Mouse (Mus musculus) MEL (cell line): ENCODE data around the gene H13. TPM values are rescaled to one million over a fixed set of nuclear protein-coding genes. Genes with fewer than 3 reads are reported as not detected.

Source experiments
- DNase-seq: peaks from one replicate; pipeline ENCODE4 v3.0.0; 2011; ENCODE audit warnings: low read depth, low spot score
- H3K27ac ChIP-seq: 2 replicates; pipeline ENCODE4 v1.5.1; 2012; ENCODE audit warnings: low read depth, mild to moderate bottlenecking, control low read depth, low read length, moderate library complexity; ENCODE audit not compliant: control insufficient read depth
- H3K27me3 ChIP-seq, 2 experiments: fragments of 150-350 bp in 1 of 2; sonication (generic) in 1 of 2; 2 replicates each; pipeline ENCODE4 v1.6.1; 2012; ENCODE audit warnings: low read length in 2 of 2, mild to moderate bottlenecking in 2 of 2, improper control_type of control experiment in 1 of 2, moderate library complexity in 1 of 2; ENCODE audit not compliant: insufficient read depth in 2 of 2, control insufficient read depth in 1 of 2
- H3K36me3 ChIP-seq, 2 experiments: 2 replicates each; pipeline ENCODE4 v1.6.1; 2012 to 2014; ENCODE audit warnings: low read length in 2 of 2, improper control_type of control experiment in 1 of 2, inconsistent platforms in 1 of 2, mild to moderate bottlenecking in 1 of 2; ENCODE audit not compliant: insufficient read depth in 2 of 2, control insufficient read depth in 1 of 2
- H3K4me1 ChIP-seq, 2 experiments: fragments of 150-350 bp in 1 of 2; sonication (generic) in 1 of 2; 2 replicates each; pipeline ENCODE4 v1.6.1; 2012; ENCODE audit warnings: low read length in 2 of 2, improper control_type of control experiment in 1 of 2, mild to moderate bottlenecking in 1 of 2; ENCODE audit not compliant: insufficient read depth in 2 of 2, control insufficient read depth in 1 of 2
- H3K4me3 ChIP-seq, 2 experiments: fragments of 150-350 bp in 1 of 2; sonication (generic) in 1 of 2; 2 replicates each; pipeline ENCODE4 v1.5.1; 2012; ENCODE audit warnings: low read depth in 2 of 2, low read length in 2 of 2, mild to moderate bottlenecking in 2 of 2, moderate library complexity in 2 of 2, control low read depth in 1 of 2, improper control_type of control experiment in 1 of 2; ENCODE audit not compliant: control insufficient read depth in 1 of 2, insufficient read depth in 1 of 2
- H3K79me2 ChIP-seq: 2 replicates; pipeline ENCODE4 v1.6.1; 2012; ENCODE audit warnings: mild to moderate bottlenecking, low read length, moderate library complexity; ENCODE audit not compliant: control insufficient read depth, poor library complexity, insufficient read depth
- H3K9ac ChIP-seq: 2 replicates; pipeline ENCODE4 v1.6.1; 2012; ENCODE audit warnings: low read depth, mild to moderate bottlenecking, control low read depth, low read length, moderate library complexity; ENCODE audit not compliant: control insufficient read depth, poor library complexity, severe bottlenecking
- H3K9me3 ChIP-seq: fragments of 150-350 bp; sonication (generic); replicated peaks from 2 replicates; pipeline ENCODE4 v1.6.1; 2012; ENCODE audit warnings: mild to moderate bottlenecking, low read length, improper control_type of control experiment, moderate library complexity; ENCODE audit not compliant: insufficient read depth
- BHLHE40 ChIP-seq: IDR thresholded peaks from 2 replicates; pipeline ENCODE4 v1.6.1; 2012; ENCODE audit warnings: low read depth, mild to moderate bottlenecking, inconsistent platforms, low read length, improper control_type of control experiment, borderline replicate concordance
- CHD1 ChIP-seq: IDR thresholded peaks from 2 replicates; pipeline ENCODE4 v1.6.1; 2012; ENCODE audit warnings: low read depth, mild to moderate bottlenecking, inconsistent platforms, low read length, improper control_type of control experiment
- CHD2 ChIP-seq: IDR thresholded peaks from 2 replicates; pipeline ENCODE4 v1.6.1; 2011; ENCODE audit warnings: low read length, improper control_type of control experiment
- ELF1 ChIP-seq: IDR thresholded peaks from 2 replicates; pipeline ENCODE4 v1.6.1; 2014; ENCODE audit warnings: low read depth, mild to moderate bottlenecking, inconsistent platforms, low read length, improper control_type of control experiment, moderate library complexity
- ETS1 ChIP-seq: IDR thresholded peaks from 2 replicates; pipeline ENCODE4 v1.6.1; 2012; ENCODE audit warnings: low read depth, mild to moderate bottlenecking, inconsistent platforms, low read length, improper control_type of control experiment, moderate library complexity
- JUND ChIP-seq: IDR thresholded peaks from 2 replicates; pipeline ENCODE4 v1.6.1; 2011; ENCODE audit warnings: low read depth, mild to moderate bottlenecking, improper control_type of control experiment, low read length
- MAFK ChIP-seq: IDR thresholded peaks from 2 replicates; pipeline ENCODE4 v1.6.1; 2011; ENCODE audit warnings: low read depth, mild to moderate bottlenecking, low read length, improper control_type of control experiment, borderline replicate concordance
- MAZ ChIP-seq: IDR thresholded peaks from 2 replicates; pipeline ENCODE4 v1.6.1; 2012; ENCODE audit warnings: low read depth, mild to moderate bottlenecking, inconsistent platforms, low read length, improper control_type of control experiment
- MXI1 ChIP-seq: IDR thresholded peaks from 2 replicates; pipeline ENCODE4 v1.6.1; 2011; ENCODE audit warnings: mild to moderate bottlenecking, low read depth, low read length, improper control_type of control experiment
- MYC ChIP-seq: IDR thresholded peaks from 2 replicates; pipeline ENCODE4 v1.6.1; 2011; ENCODE audit warnings: low read depth, mild to moderate bottlenecking, low read length, improper control_type of control experiment, moderate library complexity
- NELFE ChIP-seq: IDR thresholded peaks from 2 replicates; pipeline ENCODE4 v1.6.1; 2011; ENCODE audit warnings: low read depth, low read length, improper control_type of control experiment
- POLR2A ChIP-seq, 2 experiments: IDR thresholded peaks; 2 replicates each; pipeline ENCODE4 v1.6.1; 2011 to 2012; ENCODE audit warnings: low read length in 2 of 2, mild to moderate bottlenecking in 2 of 2, control low read depth in 1 of 2, improper control_type of control experiment in 1 of 2, low read depth in 1 of 2, moderate library complexity in 1 of 2; ENCODE audit not compliant: control insufficient read depth in 1 of 2, insufficient read depth in 1 of 2, poor library complexity in 1 of 2
- POLR2AphosphoS5 ChIP-seq: IDR thresholded peaks from 2 replicates; pipeline ENCODE4 v1.6.1; 2012; ENCODE audit warnings: low read depth, borderline replicate concordance, mild to moderate bottlenecking, inconsistent platforms, low read length, moderate library complexity, mixed read lengths
- RCOR1 ChIP-seq: IDR thresholded peaks from 2 replicates; pipeline ENCODE4 v1.6.1; 2012; ENCODE audit warnings: low read depth, mild to moderate bottlenecking, inconsistent platforms, low read length, improper control_type of control experiment
- SIN3A ChIP-seq: IDR thresholded peaks from 2 replicates; pipeline ENCODE4 v1.6.1; 2012; ENCODE audit warnings: low read length, improper control_type of control experiment, inconsistent platforms
- SMC3 ChIP-seq: IDR thresholded peaks from 2 replicates; pipeline ENCODE4 v1.6.1; 2011; ENCODE audit warnings: low read depth, low read length, improper control_type of control experiment
- ZKSCAN1 ChIP-seq: IDR thresholded peaks from 2 replicates; pipeline ENCODE4 v1.6.1; 2012; ENCODE audit warnings: low read depth, mild to moderate bottlenecking, inconsistent platforms, low read length, improper control_type of control experiment, moderate library complexity
- ZMIZ1 ChIP-seq: IDR thresholded peaks from 2 replicates; pipeline ENCODE4 v1.6.1; 2012; ENCODE audit warnings: low read depth, mild to moderate bottlenecking, inconsistent platforms, low read length, improper control_type of control experiment, moderate library complexity
- ZNF384 ChIP-seq: IDR thresholded peaks from 2 replicates; pipeline ENCODE4 v1.6.1; 2012; ENCODE audit warnings: low read depth, mild to moderate bottlenecking, inconsistent platforms, low read length, improper control_type of control experiment
- polyA plus RNA-seq, 2 experiments: library from polyadenylated mRNA; stranded (reverse) in 1 of 2; unstranded in 1 of 2; fragments of >175 nt in 1 of 2; fragments of >200 nt in 1 of 2; gene quantifications; 2 replicates each; pipeline versions ENCODE4 v1.2.1 to v1.2.4; 2012; ENCODE audit warnings: low replicate concordance in 2 of 2, low read depth in 1 of 2; ENCODE audit not compliant: insufficient read length in 2 of 2, insufficient read depth in 1 of 2, missing spikeins in 1 of 2
- total RNA-seq: library from RNA; depleted of rRNA; stranded (reverse); fragments of 300-350 nt; gene quantifications from 2 replicates; pipeline ENCODE4 v1.2.3, GENCODE M21; 2012

Gene H13
- total and polyA plus RNA-seq, 3 experiments, result 82.7 to 421 (median 139) TPM

DNA sequence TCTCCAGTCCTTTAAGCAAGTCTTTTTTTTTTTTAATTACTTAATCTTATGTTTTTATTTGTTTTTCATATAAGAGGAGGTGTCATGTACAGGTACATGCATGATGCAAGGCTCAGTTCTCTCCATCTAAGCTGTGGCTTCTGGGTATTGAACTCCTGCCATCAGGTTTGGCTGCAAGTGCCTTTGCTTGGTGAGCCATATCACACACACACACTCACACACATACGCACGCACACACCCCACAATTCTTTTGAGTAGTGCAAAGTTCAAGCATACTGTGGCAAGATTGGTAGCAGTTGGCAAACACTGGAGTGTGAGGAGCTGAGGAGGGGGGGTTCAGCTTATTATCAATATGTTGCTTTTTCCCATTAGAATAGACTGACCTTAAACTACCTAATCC is 63.9 kb downstream of the H13 start:
- Histone ChIP-seq H3K36me3 (peaks cover 0 to 7% of the 10 kb centered on the region in 2 experiments; a peak in 2 of 4 replicates), H3K79me2 (peaks cover 18% of the 10 kb centered on the region), H3K27ac (no peak overlapping the region), H3K9me3 (no peaks in the 10 kb centered on the region), H3K27me3 (no peaks in the 10 kb centered on the region; a peak in 1 of 4 replicates), H3K4me1 (peaks cover 0 to 16% of the 10 kb centered on the region in 2 experiments; a peak in 2 of 4 replicates), H3K9ac (no peak overlapping the region), H3K4me3 (no peak overlapping the region)
- no peak for TF ChIP-seq RCOR1
- DNase-seq, result peak; percentile 26

DNA sequence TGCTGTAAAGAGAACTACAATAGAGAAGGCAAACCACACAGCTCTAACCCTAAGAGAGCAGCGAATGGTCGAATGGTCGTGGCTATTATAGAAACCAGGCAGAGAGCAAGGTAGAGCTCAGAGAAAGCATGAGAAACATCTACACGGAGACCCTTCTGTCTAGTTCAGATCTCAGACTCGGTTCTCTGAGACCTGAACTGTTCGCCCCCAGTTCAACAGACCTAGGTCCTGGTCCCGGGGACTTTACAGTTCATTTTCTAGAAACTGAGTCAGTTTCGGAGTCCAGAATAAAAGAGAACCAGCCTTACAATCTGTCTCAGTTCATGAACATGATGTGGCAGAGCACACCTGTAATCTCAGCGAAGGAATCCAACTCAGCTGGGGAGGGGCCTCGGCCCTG is 65.2 kb downstream of the H13 start:
- Histone ChIP-seq H3K9me3 (no peaks in the 10 kb centered on the region), H3K27ac (no peak overlapping the region), H3K27me3 (no peaks in the 10 kb centered on the region; a peak in 1 of 4 replicates), H3K36me3 (peaks cover 0 to 12% of the 10 kb centered on the region in 2 experiments; a peak in 2 of 4 replicates), H3K4me3 (no peak overlapping the region), H3K9ac (no peak overlapping the region), H3K4me1 (peaks cover 0 to 19% of the 10 kb centered on the region in 2 experiments; a peak in 2 of 4 replicates), H3K79me2 (peaks cover 18% of the 10 kb centered on the region)
- no peak for TF ChIP-seq BHLHE40
- no peak for TF ChIP-seq ELF1
- no peak for TF ChIP-seq NELFE
- no peak for TF ChIP-seq MAZ
- no peak for TF ChIP-seq POLR2A (IDR thresholded peaks at IDR 0.05; ENCODE audit: control insufficient read depth in 1 of 2, insufficient read depth in 1 of 2, low read depth in 1 of 2, low read length in 2 of 2, poor library complexity in 1 of 2)
- no peak for TF ChIP-seq POLR2AphosphoS5
- no peak for TF ChIP-seq SMC3
- TF ChIP-seq ZKSCAN1, result no peak
- no peak for TF ChIP-seq ZMIZ1
- TF ChIP-seq CHD2, result no peak
- TF ChIP-seq MYC, result no peak
- no peak for TF ChIP-seq CHD1
- TF ChIP-seq MXI1, result no peak
- DNase-seq, result no peak

DNA sequence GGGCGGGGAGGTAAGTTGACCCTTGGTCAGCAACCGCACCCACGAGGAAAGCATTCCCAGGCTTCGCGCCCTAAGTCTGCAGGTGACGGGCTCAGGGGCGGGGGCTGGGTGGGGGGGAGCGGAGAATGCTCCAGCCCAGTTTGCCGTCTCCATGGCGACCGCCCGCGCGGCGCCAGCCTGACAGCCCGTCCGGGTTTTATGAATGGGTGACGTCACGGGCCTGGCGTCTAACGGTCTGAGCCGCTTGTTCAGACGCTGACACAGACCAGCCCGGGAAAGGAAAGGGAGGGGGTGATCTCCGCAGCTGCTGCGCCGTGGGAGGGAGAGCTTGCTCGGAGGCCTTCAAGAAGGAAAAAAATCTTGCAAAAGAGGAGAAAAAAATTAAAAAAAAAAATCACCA is 65.7 kb downstream of the H13 start:
- peak; percentile 73 for DNase-seq
- peak overlapping the region; percentile 38 to 39 for H3K4me3 ChIP-seq
- H3K4me1 ChIP-seq, result peaks cover 0 to 19% of the 10 kb centered on the region in 2 experiments; a peak in 2 of 4 replicates
- H3K79me2 ChIP-seq, result peaks cover 18% of the 10 kb centered on the region
- H3K27me3 ChIP-seq, result no peaks in the 10 kb centered on the region; a peak in 1 of 4 replicates
- H3K27ac ChIP-seq, result no peak overlapping the region
- no peak for TF ChIP-seq MAFK
- TF ChIP-seq ZNF384, result no peak
- TF ChIP-seq JUND, result no peak
- 0 out of 2 replicates have a peak, but pooled peaks have one; percentile 20 for TF ChIP-seq ETS1
- TF ChIP-seq SIN3A, result peak; percentile 14; the same call in 1 of the 2 replicates
- TF ChIP-seq BHLHE40, result no peak
- TF ChIP-seq, all 39 proteins: peak for 2
- Histone ChIP-seq H3K9me3 (no peaks in the 10 kb centered on the region), H3K9ac (peak overlapping the region; percentile 53), H3K36me3 (peaks cover 0 to 12% of the 10 kb centered on the region in 2 experiments; a peak in 2 of 4 replicates)
